Mouse (Mus musculus) forebrain, embryonic 16.5 days (tissue): ENCODE measurements around the gene Cacna2d1. TPM values are rescaled to one million over a fixed set of nuclear protein-coding genes. Genes with fewer than 3 reads are reported as not detected.

Experiments
- ATAC-seq: fragments of 200-750 bp; cut with Nextera tagmentation; 2 replicates; pipeline ENCODE4 v1.8.0; 2017; ENCODE audit warnings: mild to moderate bottlenecking, moderate library complexity
- H3K27ac ChIP-seq: fragments of 300-500 bp; sonication (generic); 2 replicates; pipeline ENCODE4 v1.5.1; 2014; ENCODE audit warnings: low read length, control low read depth
- H3K27me3 ChIP-seq: fragments of 300-500 bp; sonication (generic); replicated peaks from 2 replicates; pipeline ENCODE4 v1.6.1; 2014; ENCODE audit warnings: low read length; ENCODE audit not compliant: control insufficient read depth, insufficient read depth
- H3K36me3 ChIP-seq: fragments of 300-500 bp; sonication (generic); 2 replicates; pipeline ENCODE4 v1.6.1; 2014; ENCODE audit not compliant: control insufficient read depth, insufficient read depth
- H3K4me1 ChIP-seq: fragments of 300-500 bp; sonication (generic); replicated peaks from 2 replicates; pipeline ENCODE4 v1.6.1; 2014; ENCODE audit warnings: low read length; ENCODE audit not compliant: control insufficient read depth, insufficient read depth
- H3K4me2 ChIP-seq: fragments of 300-500 bp; sonication (generic); 2 replicates; pipeline ENCODE4 v1.6.1; 2014; ENCODE audit warnings: mild to moderate bottlenecking, low read length, control low read depth
- H3K4me3 ChIP-seq: fragments of 300-500 bp; sonication (generic); replicated peaks from 2 replicates; pipeline ENCODE4 v1.5.1; 2014; ENCODE audit warnings: mild to moderate bottlenecking, low read length, control low read depth
- H3K9ac ChIP-seq: fragments of 300-500 bp; sonication (generic); replicated peaks from 2 replicates; pipeline ENCODE4 v1.6.1; 2014; ENCODE audit warnings: low read depth, low read length, control low read depth
- H3K9me3 ChIP-seq: fragments of 300-500 bp; sonication (generic); 2 replicates; pipeline ENCODE4 v1.6.1; 2016; ENCODE audit warnings: low read length; ENCODE audit not compliant: control insufficient read depth
- WGBS: fragments of 180-500 bp; shearing (Covaris S2); extraction: QIAGEN DNeasy Blood & Tissue Kit; methylation state at CpG from one replicate; pipeline ENCODE4 v1.1.7; 2014; 5-methylcytosine and 5-hydroxymethylcytosine counted together
- polyA plus RNA-seq: library from polyadenylated mRNA; unstranded; fragments of >200 nt; fragmentation: Nextera tagmentation; extraction: Ambion mirVana; gene quantifications from 2 replicates; pipeline ENCODE4 v1.2.1, GENCODE M21; 2015

Cacna2d1 gene
- polyA plus RNA-seq, 1 experiment from 2014 or later = 33.9 TPM

DNA sequence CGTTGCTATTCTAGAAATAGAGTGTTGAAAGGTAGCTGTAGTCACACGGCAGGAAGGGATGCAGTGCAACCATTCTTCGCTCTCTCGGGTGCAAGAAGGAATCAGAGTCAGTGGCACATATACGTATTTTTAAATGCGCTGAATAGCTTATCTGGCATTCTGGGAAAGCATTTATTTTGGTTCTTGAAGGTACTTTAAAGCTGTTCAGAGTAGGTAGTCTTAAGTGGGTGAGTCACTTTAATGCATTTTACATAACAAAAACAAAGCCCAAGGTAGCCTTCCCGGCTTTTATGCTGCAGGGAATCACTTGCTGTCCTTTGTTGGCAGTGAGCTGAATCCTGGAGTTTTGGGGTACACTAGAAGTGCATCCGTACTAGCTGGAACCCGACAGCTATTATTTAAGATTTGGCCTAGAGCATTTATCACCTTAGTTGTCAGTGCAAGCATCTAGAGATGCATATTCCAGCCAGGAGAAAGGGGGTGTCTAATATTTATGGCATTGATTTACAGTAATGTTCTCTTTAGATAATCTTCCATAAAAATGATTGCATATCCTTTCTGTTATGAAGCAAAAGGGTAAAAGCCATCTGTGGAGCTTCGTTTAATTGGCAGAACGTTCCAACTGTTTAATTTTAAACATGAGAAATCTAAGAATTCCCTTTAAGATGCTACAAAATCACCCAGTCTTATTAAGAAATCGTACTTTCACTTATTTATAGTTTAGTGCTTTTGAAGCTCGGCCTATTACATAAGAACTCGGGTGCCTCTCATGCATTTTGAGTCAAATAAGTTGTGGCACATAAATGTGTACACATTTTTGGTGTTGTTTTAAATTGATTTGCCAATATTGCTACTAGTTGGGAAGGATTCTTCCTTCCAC is 1.6 kb downstream of the Cacna2d1 start:
- Histone ChIP-seq H3K9me3 (no peaks in the 10 kb centered on the region), H3K4me2 (peak overlapping the region; percentile 78), H3K4me1 (peaks cover 18% of the 10 kb centered on the region), H3K27ac (peak overlapping the region; percentile 96), H3K9ac (peak overlapping the region; percentile 89), H3K4me3 (peak overlapping the region; percentile 80), H3K27me3 (peaks cover 2% of the 10 kb centered on the region; the same call in 1 of the 2 replicates), H3K36me3 (no peaks in the 10 kb centered on the region)
- ATAC-seq = no peak
- WGBS = 18% methylated on average over 14 of the region's 14 CpGs

DNA sequence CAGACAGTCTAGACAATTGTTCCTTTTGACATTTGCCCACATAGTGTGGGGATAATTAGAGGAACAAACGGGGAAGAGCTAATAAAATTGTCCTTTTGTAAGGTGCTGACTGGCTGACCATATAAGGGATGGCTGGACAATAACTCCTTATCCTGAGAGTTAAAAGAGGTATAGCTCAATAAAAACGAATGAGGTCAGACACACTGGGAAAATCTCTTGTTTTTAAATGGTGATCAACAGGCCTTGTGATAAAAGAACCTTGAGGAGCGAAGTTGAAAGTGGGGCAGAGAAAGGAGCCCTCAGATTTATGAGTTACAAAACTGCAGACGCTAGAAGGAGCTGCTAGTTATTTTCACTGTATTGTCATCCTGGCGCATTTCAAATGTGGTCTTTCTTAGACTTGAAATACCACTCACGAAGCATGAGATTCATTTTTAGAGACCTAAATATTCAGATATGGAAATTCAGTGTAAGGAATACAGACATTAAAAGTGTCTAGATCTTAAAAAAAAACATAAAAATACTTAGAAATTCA is 6.8 kb downstream of the Cacna2d1 start:
- H3K27ac ChIP-seq = no peak overlapping the region
- H3K4me3 ChIP-seq = no peak overlapping the region
- no peak for ATAC-seq
- no peaks in the 10 kb centered on the region; the same call in 1 of the 2 replicates for H3K9me3 ChIP-seq
- H3K27me3 ChIP-seq = no peaks in the 10 kb centered on the region
- no peaks in the 10 kb centered on the region for H3K36me3 ChIP-seq
- 23% methylated on average over 6 of the region's 6 CpGs for WGBS
- no peak overlapping the region for H3K9ac ChIP-seq
- H3K4me1 ChIP-seq = peaks cover 4% of the 10 kb centered on the region
- peak overlapping the region; percentile 11; the same call in 1 of the 2 replicates for H3K4me2 ChIP-seq

DNA sequence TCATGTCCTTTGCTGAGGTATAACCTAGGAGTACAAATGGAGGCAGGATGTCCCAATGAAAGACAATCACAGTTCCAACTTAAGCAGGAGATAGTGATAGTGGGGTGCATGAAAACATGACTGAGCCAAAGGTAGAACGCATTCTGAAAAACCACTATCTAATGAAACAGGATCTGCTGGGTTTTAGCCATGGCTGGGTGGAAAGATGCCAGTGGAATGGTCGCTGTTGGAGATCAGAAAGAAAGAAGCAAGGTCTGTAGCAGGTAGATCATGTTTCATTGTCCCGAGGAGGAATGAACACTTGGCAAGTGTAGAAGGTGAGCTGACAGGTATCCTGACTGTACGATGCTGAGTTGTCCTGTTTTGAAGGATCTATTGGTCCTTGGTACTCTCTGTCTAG is 7.6 kb downstream of the Cacna2d1 start:
- Histone ChIP-seq H3K36me3 (no peaks in the 10 kb centered on the region), H3K4me2 (no peak overlapping the region), H3K9me3 (no peaks in the 10 kb centered on the region; the same call in 1 of the 2 replicates), H3K9ac (no peak overlapping the region), H3K4me3 (no peak overlapping the region), H3K27me3 (no peaks in the 10 kb centered on the region), H3K4me1 (peaks cover 4% of the 10 kb centered on the region), H3K27ac (no peak overlapping the region)
- no peak for ATAC-seq
- WGBS = 73% methylated on average over 4 of the region's 4 CpGs

DNA sequence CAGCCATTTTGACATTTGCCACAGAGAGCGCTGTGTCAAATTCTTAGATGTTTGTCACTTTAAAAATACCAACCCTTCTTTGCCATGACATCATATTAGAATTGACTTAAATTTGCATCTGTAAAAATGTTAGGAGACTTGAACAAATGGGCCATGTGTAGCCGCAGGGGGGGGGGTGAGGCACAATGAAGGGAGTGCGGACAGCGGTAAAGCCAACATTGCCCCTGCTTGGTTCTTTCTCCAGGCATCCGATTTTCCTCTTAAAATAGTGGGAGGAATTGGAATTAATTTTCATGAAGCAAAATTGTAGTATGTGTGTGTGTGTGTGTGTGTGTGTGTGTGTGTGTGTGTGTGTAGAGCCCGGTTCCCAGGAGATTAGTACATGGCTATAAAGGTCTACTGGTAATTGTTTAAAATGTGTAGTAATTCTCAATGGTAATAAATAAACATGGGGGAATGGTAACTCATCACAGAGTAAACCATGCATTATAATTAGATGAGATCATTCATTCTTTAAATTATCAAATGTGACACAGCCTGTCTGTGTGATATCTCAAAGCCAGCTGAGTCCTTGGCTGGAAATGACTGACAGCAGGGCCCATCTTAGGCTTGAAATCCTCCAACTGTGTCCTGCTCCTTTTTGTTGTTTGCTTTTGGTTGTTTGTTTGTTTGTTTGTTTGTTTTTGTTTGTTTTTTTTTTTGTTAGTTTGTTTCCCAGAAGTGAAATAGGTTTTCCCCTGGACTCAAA is 14.0 kb downstream of the Cacna2d1 start:
- H3K27ac ChIP-seq = no peak overlapping the region; the same call in 1 of the 2 replicates
- H3K9ac ChIP-seq = no peak overlapping the region
- H3K27me3 ChIP-seq = no peaks in the 10 kb centered on the region
- H3K36me3 ChIP-seq = no peaks in the 10 kb centered on the region
- WGBS = 74% methylated on average over 6 of the region's 6 CpGs
- peak; percentile 83 for ATAC-seq
- H3K4me3 ChIP-seq = no peak overlapping the region
- H3K9me3 ChIP-seq = no peaks in the 10 kb centered on the region; the same call in 1 of the 2 replicates
- H3K4me2 ChIP-seq = no peak overlapping the region
- 0 out of 2 replicates have a peak, but pooled peaks cover 4% of the 10 kb centered on the region for H3K4me1 ChIP-seq

DNA sequence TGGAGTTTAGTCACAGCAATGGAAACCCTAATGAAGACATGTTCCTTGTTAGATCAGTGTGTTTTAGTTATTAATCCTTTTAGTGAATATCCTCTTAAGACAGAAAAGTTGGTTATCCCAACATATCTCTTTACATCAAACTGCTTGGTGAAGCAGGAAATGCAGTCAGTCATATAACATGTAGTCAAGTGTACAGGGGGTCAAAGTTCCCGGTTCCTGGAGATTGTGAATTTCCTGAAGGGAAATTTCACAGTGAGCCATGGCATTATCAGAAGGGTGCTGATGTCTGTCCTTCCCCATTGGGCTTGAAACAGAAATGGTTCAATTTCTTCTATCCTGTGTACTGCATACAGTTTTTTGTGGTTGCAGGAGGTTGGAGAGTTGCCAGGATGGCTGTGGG is 25.3 kb downstream of the Cacna2d1 start:
- H3K4me3 ChIP-seq = no peak overlapping the region
- H3K9me3 ChIP-seq = no peaks in the 10 kb centered on the region
- no peak overlapping the region for H3K9ac ChIP-seq
- no peak overlapping the region for H3K4me2 ChIP-seq
- 83% methylated on average over 1 of the region's 1 CpGs for WGBS
- H3K36me3 ChIP-seq = no peaks in the 10 kb centered on the region
- ATAC-seq = no peak
- H3K27ac ChIP-seq = no peak overlapping the region
- peaks cover 5% of the 10 kb centered on the region; the same call in 1 of the 2 replicates for H3K4me1 ChIP-seq
- H3K27me3 ChIP-seq = no peaks in the 10 kb centered on the region

DNA sequence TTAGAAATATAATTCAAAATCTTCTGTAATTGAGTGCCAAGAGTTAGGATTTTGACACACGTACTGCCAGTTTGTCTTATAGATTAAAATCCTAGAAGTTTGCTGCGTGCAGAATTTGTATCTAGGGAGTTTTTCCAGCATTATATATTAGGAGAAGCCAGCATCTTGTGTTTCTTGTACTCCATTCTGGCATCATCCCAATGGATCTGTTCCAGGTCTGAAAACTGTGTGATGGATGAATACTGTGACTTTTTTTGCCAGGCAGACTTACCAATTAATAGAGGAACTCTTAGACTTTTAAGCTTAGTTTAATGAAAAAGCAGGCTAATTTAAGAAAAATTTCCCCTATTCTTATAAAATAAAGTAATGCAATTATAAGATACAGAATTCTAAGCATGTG is 27.4 kb downstream of the Cacna2d1 start:
- 36% methylated on average over 2 of the region's 2 CpGs for WGBS
- Histone ChIP-seq H3K36me3 (no peaks in the 10 kb centered on the region), H3K27ac (no peak overlapping the region), H3K4me3 (no peak overlapping the region), H3K27me3 (no peaks in the 10 kb centered on the region), H3K9ac (no peak overlapping the region), H3K4me1 (peaks cover 5% of the 10 kb centered on the region; the same call in 1 of the 2 replicates), H3K4me2 (no peak overlapping the region), H3K9me3 (no peaks in the 10 kb centered on the region)
- ATAC-seq = peak; percentile 53; the same call in 1 of the 2 replicates

DNA sequence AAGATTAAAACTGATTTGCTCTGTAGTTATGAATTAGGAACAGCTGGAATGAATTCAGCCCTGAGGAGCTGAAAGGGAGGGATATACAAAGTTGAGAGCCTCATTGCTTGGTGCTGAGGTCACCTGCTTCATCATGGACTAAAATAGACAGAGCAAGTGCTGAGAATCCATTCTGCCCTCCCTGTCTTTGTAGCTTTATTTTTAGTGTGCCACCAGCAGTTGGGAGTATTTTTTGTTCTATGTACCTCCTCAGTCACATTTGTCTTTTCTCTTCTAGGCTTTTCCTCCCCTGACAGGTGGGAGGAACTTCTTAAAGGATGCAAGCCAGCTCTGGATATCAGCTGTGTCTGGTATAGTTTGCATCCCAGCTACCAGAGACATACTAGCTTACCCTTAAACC is 32.4 kb downstream of the Cacna2d1 start:
- H3K9me3 ChIP-seq = no peaks in the 10 kb centered on the region
- no peak for ATAC-seq
- H3K4me2 ChIP-seq = no peak overlapping the region
- H3K36me3 ChIP-seq = no peaks in the 10 kb centered on the region
- H3K27me3 ChIP-seq = no peaks in the 10 kb centered on the region
- H3K27ac ChIP-seq = no peak overlapping the region
- H3K4me1 ChIP-seq = 0 out of 2 replicates have a peak, but pooled peaks cover 2% of the 10 kb centered on the region
- H3K9ac ChIP-seq = no peak overlapping the region
- no peak overlapping the region for H3K4me3 ChIP-seq

DNA sequence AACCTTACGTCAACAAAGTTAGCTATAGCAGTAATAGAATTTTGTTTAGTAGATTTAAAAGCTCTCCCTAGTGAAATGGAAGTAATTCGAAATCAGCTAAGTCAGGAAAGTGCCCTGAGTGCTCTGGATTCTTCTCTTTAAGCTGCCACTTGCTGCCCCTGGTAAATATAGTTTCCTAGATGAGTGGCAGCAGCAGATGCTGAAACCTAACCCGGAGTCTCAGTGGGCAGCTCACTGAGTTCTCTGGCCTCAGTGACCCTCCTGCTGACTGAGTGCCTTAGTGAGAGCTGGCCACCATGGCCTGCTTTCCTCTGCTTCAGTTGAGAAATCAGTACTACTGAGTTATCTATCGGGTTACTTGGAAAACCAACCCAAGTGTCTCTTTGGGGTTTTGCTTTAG is 37.3 kb downstream of the Cacna2d1 start:
- Histone ChIP-seq H3K4me3 (no peak overlapping the region), H3K9ac (no peak overlapping the region), H3K4me2 (no peak overlapping the region), H3K27me3 (no peaks in the 10 kb centered on the region; the same call in 1 of the 2 replicates), H3K4me1 (no peaks in the 10 kb centered on the region; the same call in 1 of the 2 replicates), H3K27ac (no peak overlapping the region), H3K36me3 (no peaks in the 10 kb centered on the region), H3K9me3 (no peaks in the 10 kb centered on the region)
- no peak for ATAC-seq
- WGBS = 91% methylated on average over 4 of the region's 4 CpGs

DNA sequence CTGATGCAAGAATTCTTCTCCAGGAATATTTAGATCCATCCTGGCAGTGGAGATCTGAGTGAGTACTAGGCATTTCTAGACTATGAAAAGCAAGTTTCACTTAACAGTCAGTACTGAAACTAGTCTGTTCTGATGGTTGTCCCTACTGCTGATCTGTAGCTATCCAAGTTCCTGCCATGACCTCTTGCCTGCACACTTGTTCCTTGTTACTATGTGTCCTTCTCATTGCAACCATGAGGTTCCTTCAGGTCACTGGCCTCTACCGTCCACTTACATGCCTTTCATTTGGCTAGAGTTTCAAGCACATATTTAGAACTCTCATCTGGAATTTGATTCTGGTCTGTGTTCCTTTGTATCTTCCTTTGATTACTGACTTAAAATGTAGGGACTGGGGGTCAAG is 37.9 kb downstream of the Cacna2d1 start:
- H3K27ac ChIP-seq = no peak overlapping the region
- 93% methylated on average over 1 of the region's 1 CpGs for WGBS
- no peak overlapping the region for H3K4me2 ChIP-seq
- no peak overlapping the region for H3K4me3 ChIP-seq
- no peak for ATAC-seq
- H3K36me3 ChIP-seq = no peaks in the 10 kb centered on the region
- H3K27me3 ChIP-seq = no peaks in the 10 kb centered on the region; the same call in 1 of the 2 replicates
- H3K9ac ChIP-seq = no peak overlapping the region
- H3K9me3 ChIP-seq = no peaks in the 10 kb centered on the region
- no peaks in the 10 kb centered on the region; the same call in 1 of the 2 replicates for H3K4me1 ChIP-seq
